Mouse (Mus musculus): ENCODE data around the gene Chtop. TPM values are rescaled to one million over a fixed set of nuclear protein-coding genes. Genes with fewer than 3 reads are reported as not detected.
A peak's percentile ranks its signal among the peaks of the same experiment; 100 is the strongest.

The Chtop gene
- polyA plus RNA-seq, 1 experiment from 2014 or later = 197 TPM

- H3K36me3 ChIP-seq = no peaks in the 10 kb centered on the region
- no peak overlapping the region for H3K4me3 ChIP-seq
- H3K27me3 ChIP-seq = no peaks in the 10 kb centered on the region
- H3K27ac ChIP-seq = no peak overlapping the region
- ATAC-seq (ENCODE audit: low FRiP score) = no peak
- H3K4me1 ChIP-seq (replicated peaks) = peaks cover 8% of the 10 kb centered on the region
- no peaks in the 10 kb centered on the region for H3K9me3 ChIP-seq
- no peak overlapping the region for H3K9ac ChIP-seq
- 62% methylated on average over 10 of the region's 10 CpGs for WGBS
- 0 out of 2 replicates have a peak overlapping the region, but pooled peaks have one; percentile 9 for H3K4me2 ChIP-seq
Measured at GRCm38 (mm10) chr3:90451396-90452095, 57.8 kb downstream of the Chtop start.

GRCm38 (mm10) chr3:90450874-90451273 lies 58.4 kb downstream of the Chtop start:
- Histone ChIP-seq H3K9ac (no peak overlapping the region), H3K27ac (no peak overlapping the region), H3K27me3 (no peaks in the 10 kb centered on the region), H3K4me2 (peak overlapping the region; percentile 9; the same call in 1 of the 2 replicates), H3K9me3 (no peaks in the 10 kb centered on the region), H3K36me3 (no peaks in the 10 kb centered on the region), H3K4me3 (no peak overlapping the region), H3K4me1 (replicated peaks) (peaks cover 13% of the 10 kb centered on the region)
- whole genome bisulfite sequencing = 45% methylated on average over 10 of the region's 12 CpGs
- ATAC-seq (ENCODE audit: low FRiP score) = no peak

Other genes starting within 250 kb of the Chtop start
- gene Dennd4b, start 244.3 kb downstream of the Chtop start, polyA plus RNA-seq (2015; fragmentation: Nextera tagmentation; extraction: Ambion mirVana) = 4.6 and 5.7 TPM in 2 replicates
- 16.0 and 17.0 TPM in 2 replicates for gene Gatad2b, start 216.3 kb downstream of the Chtop start, polyA plus RNA-seq (2015; fragmentation: Nextera tagmentation; extraction: Ambion mirVana)
- gene Slc27a3, start 119.6 kb downstream of the Chtop start, polyA plus RNA-seq (2015; fragmentation: Nextera tagmentation; extraction: Ambion mirVana) = 24.9 and 26.5 TPM in 2 replicates
- gene Ints3, start 75.9 kb downstream of the Chtop start, polyA plus RNA-seq (2015; fragmentation: Nextera tagmentation; extraction: Ambion mirVana) = 29.9 and 30.1 TPM in 2 replicates
- gene Npr1, start 43.6 kb downstream of the Chtop start, polyA plus RNA-seq (2015; fragmentation: Nextera tagmentation; extraction: Ambion mirVana) = 3.5 and 3.7 TPM in 2 replicates
- gene Ilf2, start 33.4 kb downstream of the Chtop start, polyA plus RNA-seq (2015; fragmentation: Nextera tagmentation; extraction: Ambion mirVana) = 303 and 314 TPM in 2 replicates
- gene Snapin, start 18.5 kb downstream of the Chtop start, polyA plus RNA-seq (2015; fragmentation: Nextera tagmentation; extraction: Ambion mirVana) = 90.1 and 95.6 TPM in 2 replicates
- 8.4 and 9.5 TPM in 2 replicates for gene S100a1, start 4.9 kb upstream of the Chtop start, polyA plus RNA-seq (2015; fragmentation: Nextera tagmentation; extraction: Ambion mirVana)
- gene S100a13, start 4.9 kb upstream of the Chtop start, polyA plus RNA-seq (2015; fragmentation: Nextera tagmentation; extraction: Ambion mirVana) = 10.6 and 12.2 TPM in 2 replicates
- not detected in 2 replicates for gene S100a14, start 17.4 kb upstream of the Chtop start, polyA plus RNA-seq (2015; fragmentation: Nextera tagmentation; extraction: Ambion mirVana)
- 33.6 and 37.9 TPM in 2 replicates for gene S100a16, start 27.8 kb upstream of the Chtop start, polyA plus RNA-seq (2015; fragmentation: Nextera tagmentation; extraction: Ambion mirVana)
- gene S100a3, start 51.1 kb upstream of the Chtop start, polyA plus RNA-seq (2015; fragmentation: Nextera tagmentation; extraction: Ambion mirVana) = 1.3 and 1.8 TPM in 2 replicates
- not detected in 2 replicates for gene S100a2, start 80.7 kb upstream of the Chtop start, polyA plus RNA-seq (2015; fragmentation: Nextera tagmentation; extraction: Ambion mirVana)
- gene Gm42674, start 92.4 kb upstream of the Chtop start, polyA plus RNA-seq (2015; fragmentation: Nextera tagmentation; extraction: Ambion mirVana) = not detected in 2 replicates
- 0.75 and 1.5 TPM in 2 replicates for gene S100a4, start 94.3 kb upstream of the Chtop start, polyA plus RNA-seq (2015; fragmentation: Nextera tagmentation; extraction: Ambion mirVana)
- not detected in 2 replicates for gene S100a5, start 99.0 kb upstream of the Chtop start, polyA plus RNA-seq (2015; fragmentation: Nextera tagmentation; extraction: Ambion mirVana)
- 38.4 and 42.3 TPM in 2 replicates for gene S100a6, start 103.4 kb upstream of the Chtop start, polyA plus RNA-seq (2015; fragmentation: Nextera tagmentation; extraction: Ambion mirVana)
- gene S100a7a, start 144.5 kb upstream of the Chtop start, polyA plus RNA-seq (2015; fragmentation: Nextera tagmentation; extraction: Ambion mirVana) = not detected in 2 replicates
- gene S100a8, start 159.5 kb upstream of the Chtop start, polyA plus RNA-seq (2015; fragmentation: Nextera tagmentation; extraction: Ambion mirVana) = 8.9 and 11.2 TPM in 2 replicates
- 5.9 and 7.7 TPM in 2 replicates for gene S100a9, start 186.2 kb upstream of the Chtop start, polyA plus RNA-seq (2015; fragmentation: Nextera tagmentation; extraction: Ambion mirVana)
- not detected in 2 replicates for gene Pglyrp4, start 217.4 kb upstream of the Chtop start, polyA plus RNA-seq (2015; fragmentation: Nextera tagmentation; extraction: Ambion mirVana)

All from hindbrain, embryonic 13.5 days (tissue).